Mouse (Mus musculus) R1 (cell line): ENCODE results near the gene Tepsin.

Experiments used
- DNase-seq: peaks from one replicate; pipeline ENCODE4 v3.0.0-alpha.2; 2018; ENCODE audit warnings: low read depth, low spot score

The Tepsin gene

GRCm38 (mm10) chr11:120064006-120064667 is 34.4 kb downstream of the Tepsin start:
- DNase-seq, result no peak

GRCm38 (mm10) chr11:120063326-120063725 is 35.2 kb downstream of the Tepsin start:
- DNase-seq, result no peak

DNA sequence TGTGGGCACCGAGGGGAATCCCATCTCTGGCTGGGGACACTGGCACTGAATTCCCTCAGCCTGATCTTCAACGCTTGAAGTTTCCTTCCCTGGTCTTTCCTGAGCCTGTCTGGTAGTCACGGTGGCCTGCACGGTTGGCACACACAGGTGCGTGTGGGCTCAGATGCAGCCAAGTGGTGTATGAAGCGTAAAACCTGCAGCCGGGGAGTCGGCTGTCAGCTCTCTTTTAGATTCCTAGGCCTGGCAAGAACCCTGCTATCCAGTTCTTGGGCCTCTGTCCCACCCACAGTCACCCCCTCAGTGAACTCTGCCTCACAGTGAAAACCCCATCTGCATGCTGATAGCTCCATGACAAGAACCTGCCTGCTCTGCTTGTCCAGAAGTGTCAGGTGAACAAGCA is 37.9 kb downstream of the Tepsin start:
- no peak for DNase-seq

- DNase-seq, result no peak
These were observed 42.4 kb downstream of the Tepsin start for GRCm38 (mm10) chr11:120055953-120056732.

- DNase-seq, result peak; percentile 61
These were observed 44.7 kb downstream of the Tepsin start for GRCm38 (mm10) chr11:120053846-120054245.

DNA sequence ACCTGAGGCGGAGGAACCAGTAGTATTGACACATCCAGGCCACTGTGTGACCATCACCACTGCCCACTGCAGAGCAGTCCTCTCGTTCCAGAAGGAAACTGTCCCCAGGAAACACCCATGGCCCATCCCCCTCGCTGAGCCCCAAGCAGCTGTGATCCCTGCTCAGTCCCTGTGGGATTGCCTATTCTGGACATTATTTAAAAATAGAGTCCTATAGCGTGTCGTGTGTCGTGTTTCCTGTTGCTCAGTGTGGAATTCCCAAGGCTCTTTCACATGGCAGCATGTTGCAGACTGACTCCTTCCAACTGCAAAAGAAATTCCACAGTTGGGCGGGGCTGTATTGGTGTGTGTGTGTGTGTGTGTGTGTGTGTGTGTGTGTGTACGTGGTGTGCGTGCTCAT is 46.3 kb downstream of the Tepsin start:
- no peak for DNase-seq

DNA sequence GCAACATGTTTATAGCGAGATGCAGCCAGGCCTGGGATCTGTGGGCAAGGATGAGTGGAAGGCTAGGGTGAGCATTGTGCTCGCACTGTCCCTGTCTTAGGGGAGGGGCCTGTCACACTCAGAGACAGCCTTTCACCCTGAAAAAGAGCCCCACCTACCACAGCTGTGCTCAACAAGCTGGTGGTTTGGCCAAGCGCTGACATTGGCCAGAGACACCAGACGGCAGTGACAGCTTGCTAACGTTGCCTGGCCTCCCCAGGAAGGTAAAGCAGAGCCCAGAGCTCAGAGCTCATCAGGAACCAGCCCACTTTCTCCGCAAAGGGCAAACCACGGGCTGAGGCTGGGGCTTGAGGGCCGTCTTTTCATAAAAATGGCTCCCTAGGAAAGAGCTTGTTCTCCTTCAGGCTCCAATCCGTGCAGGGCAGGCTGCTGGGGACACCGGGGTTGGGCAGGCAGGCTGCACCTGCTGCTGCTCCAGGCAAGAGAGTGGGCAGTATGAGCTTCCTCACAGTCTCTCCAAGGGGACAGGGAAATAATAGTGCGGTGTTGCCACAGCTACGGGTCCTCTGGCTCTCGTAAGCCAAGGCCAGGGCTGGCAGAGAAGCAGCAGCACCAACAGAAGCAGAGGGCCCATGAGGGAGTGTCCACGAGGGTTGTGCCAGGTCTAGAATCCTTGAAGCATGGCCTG is 47.3 kb downstream of the Tepsin start:
- DNase-seq, result peak; percentile 21

- DNase-seq, result no peak
These were observed 49.5 kb downstream of the Tepsin start for GRCm38 (mm10) chr11:120049067-120049466.

DNA sequence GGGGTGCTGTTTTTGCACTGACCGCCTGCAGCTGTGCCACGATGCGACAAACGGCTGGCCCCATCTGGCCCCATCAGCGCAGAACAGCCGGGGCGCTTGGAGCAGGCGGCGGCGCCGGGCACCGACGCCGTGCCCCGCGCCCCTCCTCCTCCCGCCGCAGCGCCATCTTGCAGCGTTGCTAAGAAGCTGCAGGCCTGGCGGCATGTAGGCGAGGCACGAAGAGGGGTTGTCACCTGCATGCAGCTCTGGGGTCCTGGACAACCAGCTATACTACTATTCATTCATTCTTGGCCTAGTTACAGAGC is 50.3 kb downstream of the Tepsin start:
- peak; percentile 31 for DNase-seq

- no peak for DNase-seq
These were observed 50.8 kb downstream of the Tepsin start for GRCm38 (mm10) chr11:120047531-120048251.

DNA sequence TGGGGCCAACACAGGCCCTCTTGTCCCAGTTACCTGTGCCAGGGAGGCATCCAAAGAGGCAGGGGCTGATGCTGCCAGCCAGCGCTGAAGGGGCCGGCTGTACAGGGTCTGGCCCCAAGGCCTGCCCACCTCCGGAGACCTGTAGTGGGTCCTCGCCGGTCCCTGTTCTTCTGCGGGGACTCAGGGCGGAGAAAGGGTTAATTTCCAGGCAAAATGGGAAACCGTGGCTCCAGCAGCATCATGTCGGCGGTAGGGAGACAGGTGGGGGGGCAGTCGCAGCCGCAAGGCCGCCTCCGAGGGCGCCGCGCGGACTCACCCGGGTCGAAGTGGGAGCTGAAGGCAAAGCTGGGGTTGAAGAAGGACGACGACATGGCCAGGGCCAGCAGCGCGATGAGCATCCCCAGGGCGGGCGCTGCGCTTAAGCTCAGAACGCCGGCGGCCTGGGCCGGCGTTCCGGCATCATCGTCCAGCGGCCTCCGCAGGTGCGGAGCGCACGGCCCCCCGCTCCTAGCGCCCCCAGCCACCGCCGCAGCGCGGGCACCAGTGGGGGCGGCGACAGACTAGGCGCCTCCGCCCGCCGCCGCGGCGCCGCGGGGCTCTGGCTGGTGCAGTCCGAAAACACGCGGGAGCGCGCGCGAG is 51.9 kb downstream of the Tepsin start, which contains the start of gene Aatk:
TSS of gene Aatk (minus strand) at position 615 of the 639 bp plus-strand sequence.
- peak; percentile 23 for DNase-seq

DNA sequence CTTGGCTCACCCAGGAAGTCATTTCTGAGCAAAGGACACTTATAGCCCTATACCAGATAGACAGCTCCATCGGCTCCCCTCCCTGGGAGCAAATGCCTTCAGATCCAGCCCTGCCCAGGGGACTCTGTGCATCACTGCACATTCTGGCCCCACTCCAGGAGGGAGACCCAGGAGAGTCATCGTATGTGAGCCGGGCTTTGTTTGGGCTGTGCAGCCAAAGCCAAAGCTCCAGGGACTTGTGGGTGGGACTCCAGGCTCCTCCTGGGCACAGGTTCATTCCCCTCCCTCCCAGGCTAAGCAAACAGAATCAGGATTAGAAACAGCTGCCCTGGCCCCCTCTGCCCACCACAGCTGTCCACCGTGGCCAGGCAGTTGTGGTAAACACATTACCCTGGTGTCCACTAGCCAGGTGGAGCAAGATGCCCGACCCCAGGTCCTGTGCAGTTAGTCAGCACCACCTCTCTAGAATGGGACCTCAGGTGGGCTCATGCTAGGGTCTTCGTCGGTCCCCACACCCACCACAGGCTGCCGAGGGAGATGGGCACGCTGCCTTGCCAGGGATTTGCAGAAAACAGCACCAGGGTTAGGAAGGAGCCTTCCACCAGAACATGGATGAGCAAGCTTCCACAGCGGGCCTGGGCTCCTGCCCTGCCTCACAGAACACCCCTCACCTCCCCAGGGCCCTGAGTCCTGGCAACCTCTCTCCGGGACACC is 52.5 kb downstream of the Tepsin start:
- no peak for DNase-seq

- no peak for DNase-seq
These were observed 53.2 kb downstream of the Tepsin start for GRCm38 (mm10) chr11:120045341-120045740.

- DNase-seq, result no peak
These were observed 56.2 kb downstream of the Tepsin start for GRCm38 (mm10) chr11:120042141-120042838.

DNA sequence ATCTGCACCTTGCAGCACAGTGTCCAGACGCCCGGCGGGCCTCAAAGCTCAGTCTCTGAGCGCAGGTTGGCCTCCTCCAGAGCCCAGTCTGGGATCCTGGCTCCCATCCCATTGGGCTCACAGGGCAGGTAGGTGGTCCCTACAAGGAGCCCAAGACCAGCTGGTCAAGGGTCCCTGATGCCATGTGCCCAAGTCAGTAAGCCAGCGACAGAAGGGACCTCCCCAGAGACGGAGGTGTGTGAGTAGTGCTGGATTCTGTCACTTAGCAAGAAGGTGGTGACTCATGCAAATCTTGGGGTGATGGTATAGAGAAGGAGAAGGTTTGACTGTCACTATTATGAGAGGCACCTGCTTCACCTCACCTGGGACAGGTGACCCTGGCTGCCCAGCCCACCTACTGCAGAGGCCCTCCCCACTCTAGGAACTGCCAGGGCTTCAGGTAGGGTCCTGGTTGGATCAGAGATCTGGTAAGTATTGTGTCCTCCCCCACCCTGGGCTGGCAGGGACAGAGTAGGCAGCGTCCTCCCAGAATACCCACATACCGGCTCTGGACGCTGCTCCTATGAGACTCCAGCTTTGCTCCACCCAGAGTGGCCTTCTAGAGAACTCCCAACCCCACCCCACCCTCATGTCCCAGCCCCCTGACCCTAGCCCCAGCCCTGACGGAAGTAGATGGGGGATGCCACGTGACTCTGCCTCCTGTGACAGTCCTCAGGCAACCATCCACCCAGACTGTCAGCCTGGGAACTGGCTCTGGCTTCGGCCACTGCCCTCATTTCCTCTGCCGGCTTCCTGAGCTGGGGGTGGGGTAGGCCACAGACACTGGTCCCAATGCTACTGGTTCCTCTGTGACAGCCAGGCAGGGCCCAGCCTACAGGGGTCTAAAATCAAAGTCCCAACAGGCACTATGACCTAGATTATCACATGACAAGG is 57.1 kb downstream of the Tepsin start:
- DNase-seq, result no peak
